Mouse (Mus musculus) NIH3T3 (cell line): ENCODE data around the gene Dcpp1.

Source experiments
- DNase-seq: peaks from one replicate; pipeline ENCODE4 v3.0.0-alpha.2; 2012; ENCODE audit warnings: low read depth

Dcpp1 gene

DNA sequence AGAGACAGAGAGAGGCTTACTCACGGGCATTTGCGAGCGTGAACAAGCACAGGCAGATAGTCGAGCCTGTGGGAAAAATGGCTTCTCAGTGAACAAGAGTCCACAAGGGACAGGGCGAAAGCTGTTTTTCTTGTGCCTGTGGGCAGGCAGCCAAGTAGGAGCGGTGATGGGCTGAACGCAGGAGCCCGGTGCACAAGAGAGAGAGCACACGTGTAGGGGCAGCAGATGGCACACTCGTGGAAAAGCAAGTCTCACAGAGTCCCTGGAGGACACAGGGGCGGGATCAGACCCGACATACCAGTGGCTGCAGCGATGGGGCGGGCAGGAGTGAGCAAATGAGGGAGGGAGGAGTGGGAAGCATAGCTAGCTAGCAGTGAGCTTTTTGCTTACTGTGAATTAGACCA, 44.4 kb downstream of the Dcpp1 start:
- peak; percentile 77 for DNase-seq

GRCm38 (mm10) chr17:23931157-23931556, 50.5 kb downstream of the Dcpp1 start:
- no peak for DNase-seq
